Mouse (Mus musculus) intestine, embryonic 14.5 days (tissue): ENCODE measurements around the gene Fam20a. TPM values are rescaled to one million over a fixed set of nuclear protein-coding genes. Genes with fewer than 3 reads are reported as not detected.
A peak's percentile ranks its signal among the peaks of the same experiment; 100 is the strongest.

Experiments
- ATAC-seq: fragments of 200-750 bp; cut with Nextera tagmentation; replicated peaks from 2 replicates; pipeline ENCODE4 v1.8.0; 2017; ENCODE audit warnings: low read depth, moderate number of reproducible peaks, moderate TSS enrichment, moderate library complexity; ENCODE audit not compliant: low FRiP score, low TSS enrichment
- DNase-seq: peaks from one replicate; pipeline ENCODE4 v3.0.0-alpha.2; 2018; ENCODE audit warnings: low spot score
- H3K27ac ChIP-seq: fragments of 300-500 bp; sonication (generic); 2 replicates; pipeline ENCODE4 v1.5.1; 2014; ENCODE audit warnings: low read depth, mild to moderate bottlenecking, control low read depth
- H3K27me3 ChIP-seq: fragments of 300-500 bp; sonication (generic); replicated peaks from 2 replicates; pipeline ENCODE4 v1.6.1; 2014; ENCODE audit warnings: low read length, control low read depth; ENCODE audit not compliant: control insufficient read depth, insufficient read depth
- H3K36me3 ChIP-seq: fragments of 300-500 bp; sonication (generic); 2 replicates; pipeline ENCODE4 v1.6.1; 2014; ENCODE audit warnings: low read length, control low read depth; ENCODE audit not compliant: control insufficient read depth, insufficient read depth
- H3K4me1 ChIP-seq: fragments of 300-500 bp; sonication (generic); replicated peaks from 2 replicates; pipeline ENCODE4 v1.6.1; 2014; ENCODE audit warnings: low read length, control low read depth, mixed read lengths; ENCODE audit not compliant: control insufficient read depth, insufficient read depth
- H3K4me2 ChIP-seq: fragments of 300-500 bp; sonication (generic); 2 replicates; pipeline ENCODE4 v1.6.1; 2014; ENCODE audit warnings: low read length
- H3K4me3 ChIP-seq: fragments of 300-500 bp; sonication (generic); 2 replicates; pipeline ENCODE4 v1.5.1; 2014; ENCODE audit warnings: low read depth, low read length, control low read depth, mixed read lengths
- H3K9ac ChIP-seq: fragments of 300-500 bp; sonication (generic); 2 replicates; pipeline ENCODE4 v1.6.1; 2014; ENCODE audit warnings: mild to moderate bottlenecking, low read length
- H3K9me3 ChIP-seq: fragments of 300-500 bp; sonication (generic); 2 replicates; pipeline ENCODE4 v1.6.1; 2016; ENCODE audit warnings: low read length, control low read depth; ENCODE audit not compliant: control insufficient read depth
- WGBS: fragments of 180-500 bp; shearing (Covaris S2); extraction: QIAGEN DNeasy Blood & Tissue Kit; methylation state at CpG from one replicate; pipeline ENCODE4 v1.1.7; 2014; 5-methylcytosine and 5-hydroxymethylcytosine counted together
- polyA plus RNA-seq: library from polyadenylated mRNA; unstranded; fragments of >200 nt; fragmentation: Nextera tagmentation; extraction: Ambion mirVana; gene quantifications from 2 replicates; pipeline ENCODE4 v1.2.1, GENCODE M21; 2014

The Fam20a gene
- polyA plus RNA-seq, result 0.79 and 1.7 TPM in 2 replicates

- no peak within 1 kb of the TSS for H3K27ac ChIP-seq
- H3K27me3 ChIP-seq, result 0 out of 2 replicates have a peak, but pooled peaks cover 3% of the 10 kb centered on the region
- H3K4me3 ChIP-seq, result peak within 1 kb of the TSS; percentile 35
- DNase-seq (peak; percentile 78), ATAC-seq (peak; percentile 37)
- no peaks in the 10 kb centered on the region for H3K9me3 ChIP-seq
- peaks cover 13% of the 10 kb centered on the region for H3K4me1 ChIP-seq
- WGBS, result under 1% methylated on average over 31 of the region's 31 CpGs
- H3K36me3 ChIP-seq, result no peaks in the 10 kb centered on the region
- peak within 1 kb of the TSS; percentile 25 for H3K9ac ChIP-seq
- peak within 1 kb of the TSS; percentile 91 for H3K4me2 ChIP-seq
These were observed at the start of gene Fam20a for GRCm38 (mm10) chr11:109721781-109722446. Gene Fam20a (minus strand): TSS chr11:109722279.

- ATAC-seq, result no peak
- no peaks in the 10 kb centered on the region for H3K9me3 ChIP-seq
- no peak overlapping the region for H3K9ac ChIP-seq
- no peak overlapping the region for H3K27ac ChIP-seq
- WGBS, result 88% methylated on average over 1 of the region's 1 CpGs
- no peaks in the 10 kb centered on the region for H3K27me3 ChIP-seq
- DNase-seq, result no peak
- H3K4me3 ChIP-seq, result no peak overlapping the region
- no peak overlapping the region for H3K4me2 ChIP-seq
- no peaks in the 10 kb centered on the region for H3K4me1 ChIP-seq
- H3K36me3 ChIP-seq, result no peaks in the 10 kb centered on the region
These were observed 49.3 kb upstream of the Fam20a start for GRCm38 (mm10) chr11:109771381-109771780.

- ATAC-seq (no peak), DNase-seq (no peak)
- no peak overlapping the region for H3K27ac ChIP-seq
- WGBS, result 85% methylated on average over 14 of the region's 14 CpGs
- H3K36me3 ChIP-seq, result no peaks in the 10 kb centered on the region
- H3K9ac ChIP-seq, result no peak overlapping the region
- no peaks in the 10 kb centered on the region for H3K27me3 ChIP-seq
- H3K9me3 ChIP-seq, result no peaks in the 10 kb centered on the region
- H3K4me1 ChIP-seq, result no peaks in the 10 kb centered on the region
- H3K4me2 ChIP-seq, result no peak overlapping the region
- H3K4me3 ChIP-seq, result no peak overlapping the region
These were observed 48.1 kb upstream of the Fam20a start for GRCm38 (mm10) chr11:109770185-109770584.

GRCm38 (mm10) chr11:109769091-109769490 is 47.0 kb upstream of the Fam20a start:
- H3K4me1 ChIP-seq, result no peaks in the 10 kb centered on the region
- H3K4me2 ChIP-seq, result no peak overlapping the region
- no peak overlapping the region for H3K4me3 ChIP-seq
- H3K9ac ChIP-seq, result no peak overlapping the region
- H3K9me3 ChIP-seq, result no peaks in the 10 kb centered on the region
- whole genome bisulfite sequencing, result 82% methylated on average over 5 of the region's 5 CpGs
- no peak for ATAC-seq
- H3K27me3 ChIP-seq, result no peaks in the 10 kb centered on the region
- H3K27ac ChIP-seq, result no peak overlapping the region
- no peaks in the 10 kb centered on the region for H3K36me3 ChIP-seq
- no peak for DNase-seq

- H3K9ac ChIP-seq, result no peak overlapping the region
- H3K4me1 ChIP-seq, result no peaks in the 10 kb centered on the region
- no peak for ATAC-seq
- no peaks in the 10 kb centered on the region for H3K36me3 ChIP-seq
- DNase-seq, result no peak
- no peak overlapping the region for H3K27ac ChIP-seq
- no peak overlapping the region for H3K4me2 ChIP-seq
- no peaks in the 10 kb centered on the region for H3K9me3 ChIP-seq
- no peaks in the 10 kb centered on the region for H3K27me3 ChIP-seq
- H3K4me3 ChIP-seq, result no peak overlapping the region
- 78% methylated on average over 7 of the region's 7 CpGs for WGBS
These were observed 38.0 kb upstream of the Fam20a start for GRCm38 (mm10) chr11:109760063-109760462.

- Histone ChIP-seq H3K27ac (no peak overlapping the region), H3K4me3 (no peak overlapping the region), H3K9me3 (no peaks in the 10 kb centered on the region), H3K4me2 (no peak overlapping the region), H3K27me3 (no peaks in the 10 kb centered on the region), H3K36me3 (no peaks in the 10 kb centered on the region), H3K4me1 (no peaks in the 10 kb centered on the region), H3K9ac (no peak overlapping the region)
- DNase-seq (no peak), ATAC-seq (no peak)
- WGBS, result 90% methylated on average over 2 of the region's 2 CpGs
These were observed 36.6 kb upstream of the Fam20a start for GRCm38 (mm10) chr11:109758616-109759215.

GRCm38 (mm10) chr11:109754105-109754602 is 32.1 kb upstream of the Fam20a start:
- DNase-seq (no peak), ATAC-seq (no peak)
- no peak overlapping the region for H3K27ac ChIP-seq
- H3K4me2 ChIP-seq, result no peak overlapping the region
- H3K9me3 ChIP-seq, result no peaks in the 10 kb centered on the region
- no peaks in the 10 kb centered on the region for H3K36me3 ChIP-seq
- WGBS, result 78% methylated on average over 7 of the region's 7 CpGs
- H3K27me3 ChIP-seq, result no peaks in the 10 kb centered on the region
- no peak overlapping the region for H3K4me3 ChIP-seq
- no peaks in the 10 kb centered on the region for H3K4me1 ChIP-seq
- no peak overlapping the region for H3K9ac ChIP-seq

- Histone ChIP-seq H3K4me1 (no peaks in the 10 kb centered on the region), H3K36me3 (no peaks in the 10 kb centered on the region), H3K9me3 (no peaks in the 10 kb centered on the region), H3K4me2 (no peak overlapping the region), H3K27ac (no peak overlapping the region), H3K9ac (no peak overlapping the region), H3K4me3 (no peak overlapping the region), H3K27me3 (no peaks in the 10 kb centered on the region)
- WGBS, result 45% methylated on average over 12 of the region's 12 CpGs
- ATAC-seq (no peak), DNase-seq (no peak)
These were observed 29.8 kb upstream of the Fam20a start for GRCm38 (mm10) chr11:109751636-109752603.
